Mouse (Mus musculus) ES-CJ7 (cell line): ENCODE measurements at regions not wholly inside any gene's neighbourhood (a gene's known extent, or its start where the extent isn't known, plus 50 kb on each side); places are given as distances from the start of the nearest gene placed in this dataset.

Experiments used
- DNase-seq: peaks from one replicate; pipeline ENCODE4 v3.0.0; 2011; ENCODE audit warnings: low read depth, low spot score

GRCm38 (mm10) chrX:163302697-163303096 is 246.8 kb downstream of the Grpr start:
- no peak for DNase-seq

GRCm38 (mm10) chrX:163301045-163301444 is 248.4 kb downstream of the Grpr start:
- no peak for DNase-seq

GRCm38 (mm10) chrX:163296956-163297628 is 252.4 kb downstream of the Grpr start:
- no peak for DNase-seq

- DNase-seq = no peak
These were observed 288.2 kb downstream of the Grpr start for GRCm38 (mm10) chrX:163261248-163261647.

- DNase-seq = peak; percentile 81
These were observed 288.6 kb upstream of the S100g start for GRCm38 (mm10) chrX:163253048-163253447.

GRCm38 (mm10) chrX:163205260-163205659 is 240.9 kb upstream of the S100g start:
- no peak for DNase-seq

- peak; percentile 65 for DNase-seq
These were observed 239.0 kb upstream of the S100g start for GRCm38 (mm10) chrX:163203446-163203845.

GRCm38 (mm10) chrX:163181588-163181987 is 217.2 kb upstream of the S100g start:
- peak; percentile 30 for DNase-seq

GRCm38 (mm10) chrX:163164810-163165209 is 200.4 kb upstream of the S100g start:
- no peak for DNase-seq

- DNase-seq = no peak
These were observed 190.9 kb upstream of the S100g start for GRCm38 (mm10) chrX:163155251-163155650.

- DNase-seq = no peak
These were observed 187.6 kb upstream of the S100g start for GRCm38 (mm10) chrX:163151970-163152369.

GRCm38 (mm10) chrX:163144475-163144874 is 180.1 kb upstream of the S100g start:
- peak; percentile 15 for DNase-seq

- DNase-seq = no peak
These were observed 175.1 kb upstream of the S100g start for GRCm38 (mm10) chrX:163139475-163139874.

GRCm38 (mm10) chrX:163128626-163129025 is 164.2 kb upstream of the S100g start:
- no peak for DNase-seq

GRCm38 (mm10) chrX:163117681-163118393 is 153.4 kb upstream of the S100g start:
- no peak for DNase-seq

GRCm38 (mm10) chrX:163117237-163117636 is 152.8 kb upstream of the S100g start:
- DNase-seq = no peak

GRCm38 (mm10) chrX:163095026-163095765 is 130.8 kb upstream of the S100g start:
- DNase-seq = no peak
